Mouse (Mus musculus) kidney, adult 8-10 months (tissue): ENCODE measurements around the gene Commd7.

ENCODE experiments used
- DNase-seq, 2 experiments: peaks; one replicate each; pipeline ENCODE4 v3.0.0; 2022

Gene Commd7

GRCm38 (mm10) chr2:153618889-153619288 is 13.7 kb downstream of the Commd7 start:
- DNase-seq: no peak

DNA sequence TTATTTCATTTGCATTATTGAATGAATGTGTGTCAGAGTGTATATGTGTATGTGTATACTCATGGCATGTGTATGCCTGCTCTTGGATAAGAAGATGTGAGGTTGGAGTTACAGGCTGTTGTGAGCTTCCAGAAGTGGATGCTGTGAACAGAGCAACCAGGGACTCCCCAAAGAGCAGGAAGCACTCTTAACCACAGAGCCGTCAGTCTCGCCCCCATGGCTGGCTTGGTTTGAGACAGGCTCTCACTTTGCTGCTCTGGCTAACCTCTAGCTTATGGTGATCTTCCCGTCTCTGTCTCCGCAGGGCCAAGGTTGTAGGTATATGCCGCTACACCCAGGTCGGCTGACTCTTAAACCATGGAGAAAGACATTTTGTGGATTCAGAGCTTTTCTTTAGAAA is 14.1 kb downstream of the Commd7 start:
- DNase-seq: no peak

DNA sequence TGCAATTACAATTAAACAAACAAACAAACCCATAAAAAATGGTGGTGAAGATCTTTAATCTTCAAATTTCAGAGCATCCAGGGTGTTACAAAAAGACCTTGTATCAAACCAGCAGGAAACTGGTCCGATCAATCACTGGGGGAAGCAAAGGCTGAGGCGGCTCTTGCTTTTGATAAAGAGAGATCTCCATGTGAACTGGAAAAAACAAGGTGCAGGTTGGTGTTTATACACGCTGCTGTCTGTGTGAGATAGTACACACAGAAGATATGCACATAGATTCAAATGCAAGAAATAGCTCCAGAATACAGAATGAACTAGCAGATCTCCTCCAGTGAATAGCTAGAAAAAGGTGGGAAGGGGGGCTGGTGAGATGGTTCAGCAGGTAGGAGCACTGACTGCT is 15.7 kb downstream of the Commd7 start:
- no peak for DNase-seq

GRCm38 (mm10) chr2:153612594-153613281 is 19.8 kb downstream of the Commd7 start:
- DNase-seq: no peak

- DNase-seq: no peak
These were observed 20.8 kb downstream of the Commd7 start for GRCm38 (mm10) chr2:153611743-153612142.

- DNase-seq: no peak
These were observed 21.3 kb downstream of the Commd7 start for GRCm38 (mm10) chr2:153611241-153611630.

DNA sequence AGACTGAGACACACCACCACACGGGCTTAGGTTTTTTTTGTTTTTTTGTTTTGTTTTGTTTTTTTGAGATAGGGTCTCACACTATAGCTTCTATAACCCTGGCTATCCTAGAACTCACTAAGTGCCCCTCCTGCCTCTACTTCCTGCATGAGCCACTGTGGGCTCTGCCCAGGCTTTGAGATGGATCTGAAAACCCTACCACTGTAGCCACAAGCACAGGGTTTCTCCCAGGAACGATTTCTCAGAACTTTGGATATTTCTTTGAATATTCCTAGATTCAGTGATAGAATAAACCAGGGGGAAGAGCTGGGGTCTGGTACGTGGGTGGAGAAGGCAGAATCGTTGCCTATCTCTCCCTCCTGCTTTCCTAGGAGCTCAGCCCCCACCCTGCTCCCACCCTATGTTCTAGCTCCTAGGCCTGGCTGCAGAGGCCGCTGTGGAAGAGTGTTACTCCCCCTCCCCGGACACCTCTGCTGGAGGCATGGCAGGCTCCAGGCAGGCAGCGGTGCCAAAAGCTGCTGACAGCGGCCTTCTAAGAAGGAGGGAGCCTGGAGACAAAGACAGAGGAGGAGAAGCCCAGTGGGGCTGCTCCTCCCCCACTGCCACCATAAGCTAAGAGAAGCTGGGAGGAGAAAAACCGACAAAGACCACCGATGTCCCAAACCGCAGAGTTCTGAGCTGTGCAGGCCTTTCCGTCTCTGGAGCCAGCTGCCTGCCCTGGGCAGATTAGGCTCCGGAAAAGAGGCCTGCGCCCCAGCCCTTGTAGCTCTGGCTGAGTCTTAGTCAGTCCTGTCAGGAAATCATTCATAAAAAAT is 21.9 kb downstream of the Commd7 start:
- no peak for DNase-seq

GRCm38 (mm10) chr2:153609548-153609947 is 23.0 kb downstream of the Commd7 start:
- DNase-seq: peak; percentile 91 to 94

- peak in 1 of 2 experiments; percentile 51 for DNase-seq
These were observed 23.5 kb downstream of the Commd7 start for GRCm38 (mm10) chr2:153609058-153609457.

DNA sequence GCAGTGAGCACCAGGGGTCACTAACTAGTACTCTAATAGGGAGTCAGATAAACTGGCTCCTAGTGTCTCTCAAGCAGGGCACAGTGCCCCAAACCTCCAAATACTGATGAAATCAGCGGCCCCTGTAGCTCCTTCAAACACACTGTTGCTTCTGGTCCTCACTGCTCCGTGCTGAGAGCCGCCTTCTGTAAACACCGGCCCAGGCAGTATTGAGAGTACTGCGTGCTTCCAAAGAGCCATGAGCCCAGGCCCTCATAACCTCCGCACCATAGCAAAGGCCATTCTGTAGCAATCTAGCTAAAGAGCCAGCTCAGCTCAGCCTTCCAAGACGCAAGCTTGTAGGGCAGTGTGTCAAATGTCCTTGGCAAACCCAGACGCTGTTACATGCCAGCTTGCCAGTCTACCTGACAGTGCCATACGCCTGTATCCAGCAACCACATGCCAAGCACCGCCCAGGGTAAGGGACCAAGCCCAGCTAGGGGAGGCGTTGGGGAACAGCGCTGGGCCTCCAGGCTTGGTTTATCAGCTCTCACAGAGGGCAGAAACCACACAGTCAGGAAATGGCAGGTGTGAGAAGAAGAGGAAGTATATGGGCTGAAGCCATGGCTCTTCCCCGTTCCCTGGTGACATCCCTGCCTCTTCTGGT is 24.6 kb downstream of the Commd7 start:
- DNase-seq: peak; percentile 71 to 81

DNA sequence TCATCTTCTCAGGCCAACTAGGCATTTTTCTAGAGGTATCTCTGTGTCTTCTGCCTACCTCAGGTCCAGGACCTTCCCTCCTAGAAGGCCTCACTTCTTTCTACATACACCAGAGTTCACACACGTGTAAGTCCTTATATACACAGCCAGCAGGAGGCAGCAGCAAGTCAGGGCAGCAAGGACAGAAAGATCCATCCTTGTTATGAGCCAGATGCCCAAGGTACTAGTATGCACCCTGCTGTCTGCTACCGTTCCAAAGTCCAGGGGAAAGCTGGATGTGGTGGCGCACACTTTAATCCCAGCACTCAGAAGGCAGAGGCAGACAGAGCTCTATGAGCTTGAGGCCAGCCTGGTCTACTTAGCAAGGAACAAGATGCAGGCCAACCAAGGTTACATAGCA is 26.2 kb downstream of the Commd7 start:
- peak in 1 of 2 experiments; percentile 50 for DNase-seq

DNA sequence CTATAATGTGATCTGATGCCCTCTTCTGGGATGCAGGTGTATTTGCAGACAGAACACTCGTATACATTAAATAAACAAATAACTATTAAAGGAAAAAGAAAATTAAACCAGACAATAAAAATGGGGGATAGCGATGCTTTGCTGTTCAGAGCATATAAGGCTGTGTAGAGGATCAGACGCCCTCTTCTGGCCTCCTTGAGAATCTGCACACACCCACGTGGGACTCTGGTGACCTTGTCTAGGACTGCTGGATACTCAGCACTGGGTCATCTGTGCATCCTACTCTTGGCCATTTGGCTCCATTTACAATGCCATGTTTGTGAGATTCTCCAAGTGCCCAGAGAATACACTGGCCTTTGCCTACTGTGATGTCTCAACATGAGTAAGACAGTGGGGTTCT is 28.9 kb downstream of the Commd7 start:
- DNase-seq: no peak

GRCm38 (mm10) chr2:153600667-153601648 is 31.6 kb downstream of the Commd7 start:
- peak; percentile 61 to 72 for DNase-seq

DNA sequence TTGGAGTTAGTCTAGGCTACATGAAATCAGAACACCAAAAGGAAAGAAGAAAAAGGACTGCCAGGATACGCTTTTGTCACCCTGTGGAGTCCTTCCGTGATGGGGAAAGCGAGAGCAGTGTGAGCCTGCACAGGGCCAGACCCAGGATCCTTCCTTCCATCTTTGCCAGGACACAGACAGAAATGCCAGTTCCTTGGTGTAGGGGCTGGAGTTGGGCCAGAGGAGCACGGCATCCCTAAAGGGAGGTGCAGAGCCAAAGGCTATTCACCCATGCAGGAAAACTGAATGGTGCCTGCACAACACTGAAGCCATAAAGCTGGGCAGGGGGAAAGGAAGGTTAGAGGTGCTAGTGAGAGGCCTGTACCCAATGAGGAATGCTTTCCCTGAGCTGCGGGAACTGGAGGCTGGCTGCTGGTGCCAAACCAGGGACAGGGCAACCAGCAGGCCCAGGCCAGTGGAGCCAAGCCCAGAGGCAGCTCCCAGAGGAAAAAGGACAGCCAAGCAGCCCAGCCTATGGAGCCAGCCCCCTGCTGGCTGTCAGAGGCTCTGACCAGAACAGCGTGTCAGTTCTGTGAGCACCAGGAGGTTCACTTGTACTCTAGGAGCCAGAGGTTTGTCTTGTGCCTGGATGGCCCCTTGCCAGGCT is 32.4 kb downstream of the Commd7 start:
- DNase-seq: peak; percentile 74 to 85

GRCm38 (mm10) chr2:153597626-153598025 is 35.0 kb downstream of the Commd7 start:
- peak in 1 of 2 experiments; percentile 19 for DNase-seq

DNA sequence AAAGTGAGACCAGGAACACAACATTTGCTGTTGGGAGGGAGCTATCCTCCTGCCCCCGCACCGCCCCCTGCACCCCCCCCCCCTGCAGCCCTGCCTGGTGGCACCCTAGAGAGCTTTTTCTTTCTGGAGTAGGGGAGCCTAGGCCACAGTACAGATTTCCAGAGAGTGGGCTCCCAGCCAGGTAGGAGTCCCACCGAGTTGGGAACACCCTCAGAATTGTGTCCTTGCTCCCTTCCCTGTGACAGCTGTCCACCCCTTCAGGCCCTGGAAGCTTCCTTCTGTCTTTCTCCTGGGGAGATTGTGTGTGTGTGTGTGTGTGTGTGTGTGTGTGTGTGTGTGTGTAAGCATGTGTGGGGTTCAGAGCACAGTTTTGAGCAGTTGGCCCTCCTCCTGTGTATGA is 35.6 kb downstream of the Commd7 start:
- DNase-seq: no peak

GRCm38 (mm10) chr2:153594998-153595397 is 37.6 kb downstream of the Commd7 start:
- no peak for DNase-seq

GRCm38 (mm10) chr2:153593186-153593585 is 39.4 kb downstream of the Commd7 start:
- peak in 1 of 2 experiments; percentile 26 for DNase-seq

GRCm38 (mm10) chr2:153592056-153593014 is 40.2 kb downstream of the Commd7 start:
- DNase-seq: peak; percentile 93

- peak; percentile 70 to 82 for DNase-seq
These were observed 45.9 kb downstream of the Commd7 start for GRCm38 (mm10) chr2:153586515-153587174.
